Mouse (Mus musculus) testis, postnatal 14 days (tissue): ENCODE results near the gene Nrl.

ENCODE experiments used
- DNase-seq: peaks from one replicate; pipeline ENCODE4 v3.0.0; 2021; ENCODE audit warnings: low spot score

The Nrl gene

DNA sequence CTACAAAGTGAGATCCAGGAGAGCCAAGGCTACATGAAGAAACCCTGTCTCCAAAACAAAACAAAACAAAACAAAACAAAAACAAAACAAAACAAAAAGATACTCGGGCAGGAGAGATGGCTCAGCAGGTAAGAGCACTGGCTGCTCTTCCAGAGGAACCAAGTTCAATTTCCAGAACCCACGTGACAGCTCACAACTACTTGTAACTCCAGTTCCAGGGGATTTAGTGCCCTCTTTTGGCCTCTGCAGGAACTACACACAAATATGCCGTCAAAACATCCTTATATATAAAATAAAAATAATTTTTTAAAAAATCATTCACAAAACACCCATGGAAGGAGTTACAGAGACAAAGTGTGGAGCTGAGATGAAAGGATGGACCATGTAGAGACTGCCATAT is 3.2 kb upstream of the Nrl start:
- DNase-seq = no peak

DNA sequence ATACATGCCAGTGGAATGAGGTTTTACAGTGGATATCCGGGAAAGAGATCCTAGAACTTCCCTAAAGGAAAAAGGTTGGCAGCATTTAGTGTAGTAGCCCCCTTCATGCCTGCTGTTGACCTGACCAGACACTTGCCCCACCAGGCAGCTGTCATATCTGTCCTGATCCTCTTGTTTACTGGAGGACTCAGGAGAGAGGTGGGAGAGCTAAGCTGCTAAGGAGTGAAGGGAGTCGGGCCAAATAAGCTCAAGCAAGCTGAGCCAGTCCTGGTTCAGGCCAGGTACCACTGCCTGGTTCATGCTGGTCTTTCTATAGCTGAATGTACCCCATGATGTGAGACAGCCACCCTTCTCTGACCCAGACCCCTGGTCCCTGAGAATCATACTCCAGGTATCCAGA is 1.9 kb upstream of the Nrl start:
- DNase-seq = no peak

DNA sequence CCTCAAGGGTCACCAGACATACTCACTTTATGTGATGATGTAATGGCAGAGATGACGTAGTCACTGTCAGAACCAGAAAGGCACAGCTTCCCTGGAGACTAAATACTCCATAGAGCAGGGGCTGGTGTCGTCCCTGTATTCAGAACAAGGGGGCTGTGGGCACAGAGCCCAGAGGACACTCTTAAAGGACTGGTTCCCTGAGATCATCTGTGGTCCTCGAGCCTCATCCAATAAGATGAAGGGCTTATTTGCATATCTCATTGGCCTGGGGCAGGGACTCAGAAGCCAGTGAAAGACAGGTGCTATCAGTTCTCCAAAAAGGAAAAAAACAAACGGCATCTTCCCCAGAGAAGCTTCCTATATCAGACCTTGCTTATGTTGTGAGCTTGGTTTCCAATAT is 719 bp downstream of the Nrl start:
- DNase-seq = no peak

DNA sequence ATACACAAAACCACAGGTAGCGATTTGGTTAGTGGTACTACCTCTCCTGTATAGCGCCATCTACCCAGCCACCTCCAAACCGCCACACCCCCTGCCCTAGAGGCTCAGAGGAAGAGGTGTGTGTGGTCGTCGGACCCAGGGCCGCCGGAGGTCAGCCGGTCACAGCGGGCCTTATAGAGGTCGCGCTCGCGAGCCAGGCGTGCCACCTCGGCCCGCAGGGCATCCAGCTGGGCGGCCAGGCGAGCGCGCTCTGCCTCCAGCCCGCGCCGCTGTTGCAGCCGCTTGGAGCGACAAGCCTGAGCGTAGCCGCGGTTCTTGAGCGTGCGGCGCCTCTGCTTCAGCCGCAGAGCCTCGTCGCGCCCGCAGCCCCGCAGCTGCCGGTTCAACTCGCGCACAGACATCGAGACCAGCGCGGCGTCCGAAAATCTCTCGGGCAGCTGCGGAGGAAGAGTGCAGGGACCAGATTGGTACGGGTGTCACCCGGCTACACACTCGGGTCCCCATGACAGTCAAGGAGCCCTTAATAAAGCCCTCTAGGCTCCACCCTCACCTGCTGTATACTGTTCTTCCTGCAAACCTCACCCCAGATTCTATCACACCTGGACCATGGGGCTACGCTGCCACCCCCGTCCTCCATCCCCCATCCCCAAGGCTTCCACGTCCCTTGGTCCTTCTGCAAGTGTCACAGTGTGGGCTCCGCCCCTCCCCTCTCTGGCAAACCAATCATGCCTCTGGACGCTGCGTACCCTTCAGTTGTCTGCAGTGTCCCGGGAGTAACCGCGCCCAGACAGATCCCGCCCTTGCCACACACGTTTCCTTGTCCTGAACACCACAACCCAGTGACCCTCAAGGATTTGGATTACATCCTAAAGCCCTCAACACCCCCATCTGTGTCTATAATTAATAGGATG is 4.1 kb downstream of the Nrl start:
- no peak for DNase-seq

DNA sequence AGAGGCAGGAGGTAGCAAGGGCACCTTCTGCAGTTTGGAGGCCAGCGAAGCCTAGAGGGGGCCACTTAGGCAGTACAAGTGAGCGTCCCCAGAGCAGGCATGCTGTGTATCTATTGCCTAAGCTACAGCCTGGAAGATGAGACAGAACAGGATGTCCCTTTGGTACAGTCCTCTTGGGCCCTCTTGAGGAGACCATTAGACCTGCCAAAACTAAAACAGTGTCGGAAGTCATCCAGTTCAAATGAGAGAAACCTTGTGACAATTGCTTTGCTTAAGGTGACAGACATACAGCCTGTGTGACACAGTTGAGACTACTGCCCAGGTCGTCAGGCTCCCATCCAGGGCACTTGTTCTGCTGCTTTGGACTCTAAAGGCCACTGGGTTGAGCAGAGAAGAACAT is 5.2 kb downstream of the Nrl start:
- DNase-seq = no peak

DNA sequence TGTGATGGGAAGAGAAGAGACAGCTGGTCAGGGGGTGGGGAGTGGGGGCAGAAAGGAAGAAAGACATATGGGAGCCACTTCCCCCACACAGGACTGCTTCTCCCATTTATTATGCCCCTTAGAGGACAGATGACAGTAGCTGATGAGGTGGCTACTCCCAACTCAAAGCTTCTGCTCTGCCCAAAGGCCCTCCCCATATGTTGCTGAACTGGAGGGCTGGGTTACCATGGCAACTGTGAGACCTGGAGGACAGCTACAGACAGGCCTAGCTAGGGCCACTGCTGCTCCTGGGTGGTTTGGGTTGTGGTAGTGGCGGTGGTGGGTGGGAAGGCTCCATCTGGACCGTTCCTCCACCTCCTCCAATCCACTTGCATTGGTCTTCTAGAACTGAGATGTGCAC is 5.9 kb downstream of the Nrl start:
- DNase-seq = no peak

DNA sequence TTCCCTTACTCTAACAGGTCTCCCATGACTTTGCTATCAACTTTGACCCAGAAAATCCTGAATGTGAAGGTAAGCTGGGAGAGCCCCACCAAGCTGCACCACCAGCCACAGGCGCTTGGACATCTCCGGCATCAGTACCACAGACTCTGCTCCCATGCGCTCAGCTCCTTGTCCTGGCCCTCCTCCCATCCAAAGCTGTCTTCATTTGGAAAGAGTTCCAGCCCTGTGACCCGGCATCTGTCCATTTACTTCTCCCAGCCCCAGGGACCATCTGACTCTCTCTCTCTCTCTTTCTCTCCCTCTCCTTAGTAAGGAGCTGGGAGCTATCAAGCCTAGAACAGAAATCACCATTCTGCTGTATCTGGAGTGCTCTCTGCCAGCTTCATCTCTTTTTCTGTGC is 8.9 kb downstream of the Nrl start:
- DNase-seq = no peak

DNA sequence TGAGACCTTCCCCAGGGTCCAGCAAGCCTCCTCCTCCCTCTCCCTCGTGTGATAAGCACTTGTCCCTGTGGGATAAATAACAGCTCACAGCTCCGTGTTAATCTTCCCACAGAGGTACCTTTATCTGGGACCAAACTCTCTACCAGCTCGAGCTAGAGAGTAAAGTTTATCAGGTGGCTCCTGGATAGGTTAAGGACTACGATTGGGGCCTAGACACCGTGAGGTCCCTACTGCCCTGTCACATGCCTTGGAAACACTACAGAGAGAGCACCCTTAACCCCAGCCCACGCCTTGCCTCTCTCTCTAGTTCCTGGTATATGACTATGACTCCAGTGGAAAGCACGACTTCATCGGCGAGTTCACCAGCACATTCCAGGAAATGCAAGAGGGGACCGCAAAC is 10.9 kb downstream of the Nrl start:
- DNase-seq = no peak

DNA sequence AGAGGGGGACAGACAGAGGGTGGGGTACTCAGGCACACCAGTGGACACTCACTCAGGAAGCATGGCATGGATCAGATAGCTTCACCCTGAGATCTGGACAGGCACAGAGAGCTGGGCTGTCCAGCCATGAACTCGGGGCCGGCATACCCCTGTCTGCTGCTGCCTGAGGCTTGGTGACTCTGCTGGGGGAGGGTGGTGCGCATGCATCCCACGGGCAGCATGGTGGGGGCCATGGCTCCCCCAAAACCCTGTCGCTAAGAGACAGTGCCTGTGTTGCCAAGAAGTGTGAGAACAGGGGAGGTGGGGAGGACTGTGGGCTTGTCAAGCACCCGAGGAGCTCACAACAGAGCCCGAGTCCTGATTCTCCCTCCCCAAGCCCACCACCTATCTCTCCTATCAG is 13.7 kb downstream of the Nrl start:
- DNase-seq = no peak

DNA sequence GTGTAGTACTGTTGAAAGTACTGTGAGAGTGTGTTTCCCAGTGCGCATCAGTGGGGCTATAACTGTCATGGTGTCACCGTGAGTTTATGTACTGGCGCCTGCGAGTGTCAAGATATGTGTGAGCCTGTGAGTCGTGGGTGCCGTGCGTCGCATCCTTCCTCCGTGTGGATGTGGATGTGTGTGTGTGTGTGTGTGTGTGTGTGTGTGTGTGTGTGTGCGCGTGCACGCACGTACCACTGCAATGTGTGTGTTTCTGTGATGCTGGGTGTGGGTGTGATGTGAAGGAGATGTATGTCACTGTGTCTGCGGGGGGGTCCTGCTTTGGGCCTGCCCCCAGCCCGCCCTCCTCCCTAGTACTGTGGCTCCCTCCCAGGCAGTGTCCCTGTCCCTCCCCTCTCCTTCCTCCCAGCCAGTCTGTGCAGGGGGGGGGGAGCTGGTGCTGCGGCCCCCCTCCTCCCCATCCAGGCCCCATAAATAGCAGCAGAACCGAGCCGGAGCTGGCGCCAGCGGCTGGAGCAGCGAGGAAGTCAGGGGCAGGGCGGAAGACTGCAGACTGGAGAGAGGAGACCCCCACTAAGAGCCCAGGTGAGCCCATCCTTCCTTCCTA is 14.6 kb downstream of the Nrl start, which contains the start of gene Cpne6:
TSS of gene Cpne6 (plus strand) at position 321 of the 607 bp plus-strand sequence.
- DNase-seq = no peak

DNA sequence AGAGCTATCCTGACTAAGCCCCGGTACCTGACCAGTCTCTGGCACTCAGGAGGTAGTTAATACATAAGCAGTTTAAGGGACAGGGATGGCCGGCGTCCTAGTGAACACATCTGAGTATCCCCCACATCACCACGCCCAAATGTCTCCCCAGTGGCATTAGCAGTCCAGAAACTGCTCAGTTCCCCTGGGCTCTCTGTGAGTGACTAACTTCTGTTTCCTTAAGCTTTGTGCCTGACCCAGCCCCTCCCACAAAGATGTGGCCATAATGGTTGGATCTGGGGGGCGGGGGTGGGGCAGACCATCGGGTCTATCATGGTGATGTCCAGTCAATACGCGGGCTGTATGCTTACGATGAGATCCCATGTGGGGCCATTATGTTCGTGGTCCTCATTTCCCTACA is 15.2 kb downstream of the Nrl start:
- no peak for DNase-seq

DNA sequence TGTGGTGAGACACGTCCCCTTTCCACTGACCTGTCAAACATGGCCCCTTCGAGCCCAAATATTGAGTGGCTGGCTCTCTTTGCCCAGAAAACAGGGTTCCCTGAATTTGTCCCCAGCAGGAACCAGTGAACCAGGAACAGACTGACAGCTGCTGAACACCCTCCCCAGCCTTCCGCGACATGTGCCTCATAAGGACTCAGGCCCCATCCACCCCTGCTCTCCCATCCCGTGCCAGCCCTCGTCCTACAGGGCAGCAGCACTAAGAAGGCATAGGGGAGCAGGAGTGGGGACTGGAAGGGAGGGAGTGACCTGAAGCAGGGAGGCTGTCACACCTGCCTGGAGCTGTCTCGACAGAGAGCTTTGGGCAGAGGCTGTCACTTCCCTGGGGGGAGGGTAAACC is 17.0 kb downstream of the Nrl start:
- no peak for DNase-seq

DNA sequence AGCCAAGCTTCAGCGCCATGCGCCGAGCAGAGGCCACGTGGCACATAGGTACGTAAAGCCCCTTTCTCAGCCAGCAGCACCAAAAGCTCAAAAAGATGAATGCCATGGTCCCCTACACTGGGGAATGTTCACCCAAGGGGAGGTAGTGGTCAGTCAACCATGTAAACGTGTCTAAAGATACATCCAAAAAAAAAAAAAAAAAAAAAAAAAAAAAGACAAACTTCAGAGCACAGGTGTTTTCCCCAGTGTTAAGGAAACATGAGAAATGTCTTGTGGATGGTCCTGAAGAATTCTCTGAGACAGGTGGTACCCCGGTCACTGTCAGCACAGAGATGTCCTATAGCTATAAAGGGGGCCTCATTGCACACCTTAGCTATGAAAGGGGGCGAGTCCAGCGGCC is 19.2 kb downstream of the Nrl start:
- DNase-seq = no peak

DNA sequence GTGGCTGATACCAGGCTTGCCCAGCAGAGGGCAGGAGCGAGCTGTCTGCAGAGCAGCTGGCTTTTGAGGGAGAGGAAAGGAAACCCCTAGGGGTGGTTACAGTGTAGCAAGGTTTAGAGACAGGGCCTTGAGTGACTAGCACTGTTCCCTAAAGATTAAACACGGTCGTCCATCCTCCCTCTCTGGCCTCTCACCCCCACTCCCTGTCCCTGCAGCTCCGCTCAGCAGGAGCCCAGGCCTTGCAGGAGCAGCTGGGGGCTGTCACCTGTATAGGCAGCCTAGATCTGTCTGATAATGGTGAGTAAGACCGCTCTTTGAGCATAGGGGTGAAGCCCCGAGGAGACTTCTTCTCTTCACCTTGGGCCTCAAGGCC is 27.3 kb downstream of the Nrl start:
- peak; percentile 85 for DNase-seq

DNA sequence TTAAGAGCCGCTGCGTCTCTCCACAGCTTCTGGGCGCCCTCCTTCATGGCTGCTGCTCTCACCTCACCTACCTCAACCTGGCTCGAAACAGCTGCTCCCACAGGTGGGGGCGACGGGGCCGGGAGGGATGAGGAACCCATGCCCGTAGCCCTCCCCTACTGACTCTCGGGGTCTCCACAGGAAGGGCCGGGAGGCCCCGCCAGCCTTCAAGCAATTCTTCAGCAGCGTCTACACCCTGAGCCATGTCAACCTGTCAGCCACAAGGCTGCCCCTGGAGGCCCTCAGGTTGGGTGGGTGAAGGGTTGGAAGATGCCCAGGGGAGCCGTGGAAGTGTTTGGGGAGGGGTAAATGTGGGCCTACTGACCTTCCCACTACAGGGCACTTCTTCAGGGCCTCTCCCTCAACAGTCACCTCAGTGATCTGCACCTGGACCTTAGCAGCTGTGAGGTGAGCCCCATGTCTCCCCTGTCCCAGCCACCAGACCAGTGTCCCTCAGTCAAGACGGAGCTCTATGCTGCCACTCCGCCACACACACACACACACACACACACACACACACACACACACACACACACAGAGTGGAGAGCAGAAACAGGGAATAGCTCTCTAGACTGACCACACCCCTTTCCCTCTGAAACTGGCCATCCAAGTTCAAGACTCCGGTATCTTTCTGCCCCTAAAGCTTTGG is 27.9 kb downstream of the Nrl start:
- DNase-seq = no peak

DNA sequence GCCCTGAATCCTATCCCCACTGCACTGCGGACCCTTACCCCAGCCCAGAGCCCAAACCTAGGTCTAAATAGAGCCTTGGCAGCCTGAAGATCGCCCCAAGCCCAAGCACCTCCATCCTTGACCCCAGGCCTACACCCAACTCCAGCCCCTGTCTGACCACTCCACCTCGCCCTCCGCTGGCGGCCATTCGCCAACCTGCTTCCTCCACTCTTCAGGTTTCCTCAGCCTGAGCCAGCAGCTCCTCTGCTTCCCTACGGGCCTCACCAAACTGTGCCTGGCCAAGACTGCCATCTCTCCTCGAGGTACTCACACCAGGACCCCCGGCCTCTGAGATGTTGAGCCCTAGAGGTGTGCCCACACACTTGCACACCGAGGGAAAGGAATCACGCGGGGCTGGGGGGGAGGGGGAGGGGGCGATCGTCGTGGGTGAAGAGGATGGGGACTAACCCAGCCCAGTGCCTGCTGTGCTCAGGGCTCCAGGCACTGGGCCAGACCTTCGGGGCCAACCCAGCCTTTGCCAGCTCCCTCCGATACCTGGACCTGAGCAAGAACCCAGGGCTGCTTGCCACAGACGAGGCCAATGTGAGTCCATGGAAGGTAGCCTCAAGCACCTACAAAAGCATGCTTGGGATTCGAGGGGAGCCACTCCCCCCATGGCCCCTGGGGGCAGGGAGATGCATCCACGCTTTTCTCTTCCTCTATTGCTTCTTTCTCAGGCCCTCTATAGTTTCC is 29.1 kb downstream of the Nrl start:
- DNase-seq = no peak

DNA sequence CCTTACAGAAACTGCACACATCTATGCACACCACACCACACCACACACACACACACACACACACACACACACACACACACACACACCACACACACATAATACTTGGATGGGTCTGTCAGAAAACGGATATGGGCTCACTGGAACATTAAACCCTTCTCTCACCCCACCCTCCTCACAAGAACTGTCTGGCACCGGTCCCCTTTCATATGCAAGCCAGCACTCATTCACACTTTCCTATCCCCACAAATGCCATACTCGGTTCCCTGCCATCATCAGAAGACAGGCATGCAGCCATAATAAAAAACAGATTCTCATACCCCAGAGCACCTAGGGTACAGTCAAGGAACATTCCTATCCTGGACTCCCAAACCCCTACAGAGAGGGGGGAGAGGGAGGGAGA is 32.7 kb downstream of the Nrl start:
- DNase-seq = no peak

DNA sequence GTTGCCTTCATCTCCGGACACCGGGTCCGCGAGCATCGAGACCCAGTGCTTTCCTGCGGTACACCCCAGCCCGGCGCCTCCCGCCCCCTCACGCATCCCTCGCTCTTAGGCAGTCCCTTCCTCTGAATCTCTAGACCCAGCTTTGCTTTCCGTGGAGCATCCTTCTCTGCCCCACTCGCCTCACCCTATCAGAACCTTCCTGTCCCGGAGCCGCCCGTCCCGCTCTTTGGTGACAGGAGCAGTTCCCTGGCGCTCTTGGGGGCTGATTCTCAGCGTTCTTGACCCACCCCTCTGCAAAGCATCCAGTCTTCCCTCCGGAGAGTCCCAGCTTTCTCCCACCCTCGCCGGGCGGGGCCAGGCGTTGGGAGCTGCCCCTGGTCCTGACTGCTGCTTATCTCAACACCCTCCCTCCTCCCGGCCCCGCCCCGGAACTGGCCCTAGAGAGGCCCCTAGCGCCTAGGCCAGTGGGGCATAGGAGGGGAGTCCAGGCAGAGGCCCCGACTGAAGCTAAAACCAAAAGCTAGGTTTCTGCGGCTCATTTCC is 33.4 kb downstream of the Nrl start:
- peak; percentile 71 for DNase-seq

DNA sequence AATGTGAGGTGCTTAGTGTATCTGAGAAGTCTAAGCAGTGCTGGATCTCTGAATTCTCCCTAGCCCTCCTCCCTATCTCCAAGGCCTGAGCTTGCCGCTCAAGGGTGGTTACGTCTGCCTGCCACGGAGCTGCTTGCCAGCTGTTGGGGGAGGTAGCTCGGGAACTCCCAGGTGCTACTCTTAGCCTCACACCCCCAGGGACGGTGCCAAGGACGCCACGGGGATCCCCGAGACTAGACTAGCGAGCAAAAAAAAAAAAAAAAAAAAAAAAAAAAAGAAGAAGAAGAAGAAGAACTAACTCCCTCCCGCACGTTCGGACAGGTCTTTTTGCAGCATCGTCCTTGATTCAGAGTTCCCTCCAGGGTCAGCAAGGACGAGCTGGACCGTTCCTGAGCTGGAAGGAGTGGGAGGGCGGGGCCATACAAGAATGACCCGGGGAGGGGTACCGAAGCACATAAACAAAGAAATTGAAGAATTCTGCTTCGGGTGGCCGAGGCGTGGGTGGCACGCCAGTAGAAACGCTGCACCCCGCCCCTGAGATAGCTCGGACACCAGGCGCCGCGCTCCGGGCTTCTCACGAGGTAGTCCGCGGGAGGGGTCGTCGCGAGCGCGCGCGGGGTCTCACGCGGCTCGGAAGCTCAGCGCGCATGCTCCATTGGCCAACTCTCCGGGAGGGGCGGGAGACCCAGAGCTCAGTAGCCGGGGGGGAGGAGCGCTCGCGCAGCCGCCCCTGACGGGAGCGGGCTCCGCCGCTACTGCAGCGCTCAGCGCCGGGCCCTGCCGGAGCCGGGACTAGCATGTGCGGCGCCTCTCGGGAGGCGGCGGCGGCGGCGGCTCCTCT is 34.2 kb downstream of the Nrl start, which contains the start of gene Carmil3:
TSS of gene Carmil3 (plus strand) at position 291 of the 841 bp plus-strand sequence.
- peak; percentile 79 for DNase-seq

DNA sequence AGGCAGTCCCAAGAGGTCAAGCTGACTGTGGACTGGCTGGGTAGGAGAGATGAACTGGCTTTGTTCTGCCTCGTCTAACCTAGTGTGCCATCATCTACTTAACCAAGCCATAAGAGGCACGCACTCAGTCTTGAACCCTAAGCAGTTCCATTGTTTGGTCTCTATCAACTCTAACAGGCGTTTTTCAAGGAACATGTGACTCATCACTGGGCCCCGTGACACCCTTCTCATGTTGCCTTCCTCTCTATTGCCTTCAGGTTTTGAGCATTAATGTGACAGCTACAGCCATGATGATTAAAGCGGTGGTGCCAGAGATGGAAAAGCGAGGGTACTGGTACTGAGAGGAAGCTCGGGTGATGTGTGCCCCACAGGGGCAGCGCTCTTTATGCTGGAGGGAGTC is 37.9 kb downstream of the Nrl start:
- no peak for DNase-seq

DNA sequence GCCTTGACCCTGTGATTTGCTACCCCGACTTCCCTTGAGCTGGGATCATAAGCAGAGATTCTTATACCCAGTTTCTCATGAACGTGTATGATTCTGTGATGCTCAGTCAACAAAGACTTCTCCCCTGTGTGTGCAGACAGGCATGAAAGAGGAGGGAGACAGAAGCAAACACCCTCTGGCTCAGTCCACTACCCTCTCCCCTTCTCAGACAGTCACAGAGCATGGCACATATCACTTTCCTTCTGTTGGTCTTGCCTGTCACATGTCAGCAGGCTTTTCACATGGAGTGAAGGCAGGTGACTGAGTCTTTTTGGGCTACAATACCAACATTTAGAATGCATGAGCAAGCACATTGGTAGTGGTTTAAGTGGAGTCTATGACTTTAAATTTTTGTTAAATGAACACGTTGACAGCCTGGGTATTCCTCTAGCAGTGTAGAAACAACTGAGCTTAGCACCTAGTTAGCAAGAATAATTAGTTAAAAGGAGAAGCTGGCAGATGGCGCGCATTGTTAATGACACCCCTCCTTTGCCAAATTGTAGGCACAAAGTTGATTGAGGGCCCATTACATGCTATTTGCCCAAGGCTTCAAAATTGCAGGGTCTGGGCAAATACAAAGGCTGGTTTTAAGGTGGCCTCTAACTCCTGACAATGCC is 40.2 kb downstream of the Nrl start:
- no peak for DNase-seq
